Mouse (Mus musculus) embryonic facial prominence, embryonic 15.5 days (tissue): ENCODE measurements at regions not wholly inside any gene's neighbourhood (a gene's known extent, or its start where the extent isn't known, plus 50 kb on each side); places are given as distances from the start of the nearest gene placed in this dataset.

Source experiments
- ATAC-seq: fragments of 200-750 bp; cut with Nextera tagmentation; 2 replicates; pipeline ENCODE4 v1.8.0; 2017; ENCODE audit warnings: low read depth, moderate TSS enrichment; ENCODE audit not compliant: insufficient number of reproducible peaks, low FRiP score, low TSS enrichment
- H3K27ac ChIP-seq: fragments of 300-500 bp; sonication (generic); replicated peaks from 2 replicates; pipeline ENCODE4 v1.5.1; 2015; ENCODE audit warnings: mild to moderate bottlenecking, inconsistent platforms
- H3K27me3 ChIP-seq: fragments of 300-500 bp; sonication (generic); 2 replicates; pipeline ENCODE4 v1.6.1; 2015; ENCODE audit warnings: inconsistent platforms
- H3K36me3 ChIP-seq: fragments of 300-500 bp; sonication (generic); 2 replicates; pipeline ENCODE4 v1.6.1; 2015; ENCODE audit warnings: mild to moderate bottlenecking, inconsistent platforms
- H3K4me1 ChIP-seq: fragments of 300-500 bp; sonication (generic); 2 replicates; pipeline ENCODE4 v1.6.1; 2015; ENCODE audit warnings: inconsistent platforms
- H3K4me2 ChIP-seq: fragments of 300-500 bp; sonication (generic); replicated peaks from 2 replicates; pipeline ENCODE4 v1.6.1; 2015; ENCODE audit warnings: mild to moderate bottlenecking, inconsistent platforms
- H3K4me3 ChIP-seq: fragments of 300-500 bp; sonication (generic); replicated peaks from 2 replicates; pipeline ENCODE4 v1.5.1; 2015; ENCODE audit warnings: mild to moderate bottlenecking, inconsistent platforms
- H3K9ac ChIP-seq: fragments of 300-500 bp; sonication (generic); 2 replicates; pipeline ENCODE4 v1.6.1; 2015; ENCODE audit warnings: inconsistent platforms
- H3K9me3 ChIP-seq: fragments of 300-500 bp; sonication (generic); replicated peaks from 2 replicates; pipeline ENCODE4 v1.6.1; 2016; ENCODE audit warnings: inconsistent platforms
- WGBS: fragments of 180-500 bp; shearing (Covaris S2); methylation state at CpG from one replicate; pipeline ENCODE4 v1.1.7; 2015; 5-methylcytosine and 5-hydroxymethylcytosine counted together

- Histone ChIP-seq H3K27ac (no peak overlapping the region), H3K27me3 (no peaks in the 10 kb centered on the region), H3K4me1 (0 out of 2 replicates have a peak, but pooled peaks cover 2% of the 10 kb centered on the region), H3K36me3 (no peaks in the 10 kb centered on the region), H3K4me3 (no peak overlapping the region), H3K9me3 (no peaks in the 10 kb centered on the region), H3K4me2 (no peak overlapping the region), H3K9ac (no peak overlapping the region)
- 69% methylated on average over 1 of the region's 1 CpGs for WGBS
- ATAC-seq: no peak
Observed at GRCm38 (mm10) chr10:98538706-98539105, 375.5 kb upstream of the Atp2b1 start.

DNA sequence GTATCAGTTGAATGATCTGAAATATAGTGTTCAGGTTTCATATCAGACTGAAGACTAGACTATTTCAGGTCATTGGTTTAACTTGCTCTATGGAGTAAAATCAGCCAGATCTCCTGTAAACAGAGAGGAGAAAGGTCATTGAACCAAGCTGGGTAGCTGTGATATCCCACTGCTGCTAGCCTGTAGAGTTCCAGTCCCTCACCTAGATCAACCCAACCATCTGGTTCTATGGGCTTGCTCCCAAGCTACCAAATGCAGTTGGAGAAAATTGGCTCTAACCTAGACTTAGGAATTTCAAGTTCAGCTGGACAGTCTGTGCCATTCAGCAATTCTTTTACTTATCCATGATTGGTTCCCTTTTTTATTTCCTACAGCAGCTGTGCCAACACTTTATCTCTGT is 373.1 kb upstream of the Atp2b1 start:
- no peak for ATAC-seq
- no peak overlapping the region for H3K9ac ChIP-seq
- no peaks in the 10 kb centered on the region for H3K27me3 ChIP-seq
- no peak overlapping the region for H3K4me3 ChIP-seq
- 0 out of 2 replicates have a peak, but pooled peaks cover 7% of the 10 kb centered on the region for H3K4me1 ChIP-seq
- no peaks in the 10 kb centered on the region for H3K9me3 ChIP-seq
- no peak overlapping the region for H3K4me2 ChIP-seq
- H3K27ac ChIP-seq: no peak overlapping the region
- no peaks in the 10 kb centered on the region for H3K36me3 ChIP-seq

- H3K4me3 ChIP-seq: no peak overlapping the region
- no peaks in the 10 kb centered on the region for H3K9me3 ChIP-seq
- 0 out of 2 replicates have a peak, but pooled peaks cover 7% of the 10 kb centered on the region for H3K4me1 ChIP-seq
- H3K27me3 ChIP-seq: no peaks in the 10 kb centered on the region
- H3K27ac ChIP-seq: no peak overlapping the region
- ATAC-seq: no peak
- WGBS: 69% methylated on average over 2 of the region's 2 CpGs
- H3K9ac ChIP-seq: no peak overlapping the region
- no peak overlapping the region for H3K4me2 ChIP-seq
- no peaks in the 10 kb centered on the region for H3K36me3 ChIP-seq
Observed at GRCm38 (mm10) chr10:98542072-98542471, 372.1 kb upstream of the Atp2b1 start.

- no peaks in the 10 kb centered on the region for H3K36me3 ChIP-seq
- H3K9me3 ChIP-seq: no peaks in the 10 kb centered on the region
- 16% methylated on average over 8 of the region's 8 CpGs for WGBS
- no peak overlapping the region for H3K27ac ChIP-seq
- H3K27me3 ChIP-seq: no peaks in the 10 kb centered on the region
- no peak overlapping the region for H3K9ac ChIP-seq
- H3K4me2 ChIP-seq: no peak overlapping the region
- H3K4me1 ChIP-seq: 0 out of 2 replicates have a peak, but pooled peaks cover 7% of the 10 kb centered on the region
- H3K4me3 ChIP-seq: no peak overlapping the region
- peak; percentile 47 for ATAC-seq
Observed at GRCm38 (mm10) chr10:98543253-98543997, 370.8 kb upstream of the Atp2b1 start.

DNA sequence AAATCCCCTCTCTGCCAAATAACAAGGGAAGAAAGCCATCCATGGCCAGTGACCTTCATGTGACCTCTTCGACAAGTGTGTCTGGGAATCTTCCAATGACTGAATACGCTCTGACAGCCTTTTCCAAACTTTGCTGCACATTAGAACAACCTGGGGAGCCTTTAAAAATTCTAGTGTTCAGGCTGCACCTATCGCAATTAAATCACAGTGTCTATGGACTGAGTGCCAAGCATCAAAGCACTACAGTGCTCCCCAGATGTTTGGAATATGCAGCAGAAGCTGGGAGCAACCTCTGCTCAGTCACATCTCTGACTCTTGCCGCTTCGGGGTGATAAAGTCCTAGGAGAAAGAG is 370.2 kb upstream of the Atp2b1 start:
- Histone ChIP-seq H3K4me3 (no peak overlapping the region), H3K36me3 (no peaks in the 10 kb centered on the region), H3K27ac (no peak overlapping the region), H3K4me1 (0 out of 2 replicates have a peak, but pooled peaks cover 7% of the 10 kb centered on the region), H3K9ac (no peak overlapping the region), H3K27me3 (no peaks in the 10 kb centered on the region), H3K9me3 (no peaks in the 10 kb centered on the region), H3K4me2 (no peak overlapping the region)
- WGBS: 53% methylated on average over 5 of the region's 5 CpGs
- ATAC-seq: no peak

DNA sequence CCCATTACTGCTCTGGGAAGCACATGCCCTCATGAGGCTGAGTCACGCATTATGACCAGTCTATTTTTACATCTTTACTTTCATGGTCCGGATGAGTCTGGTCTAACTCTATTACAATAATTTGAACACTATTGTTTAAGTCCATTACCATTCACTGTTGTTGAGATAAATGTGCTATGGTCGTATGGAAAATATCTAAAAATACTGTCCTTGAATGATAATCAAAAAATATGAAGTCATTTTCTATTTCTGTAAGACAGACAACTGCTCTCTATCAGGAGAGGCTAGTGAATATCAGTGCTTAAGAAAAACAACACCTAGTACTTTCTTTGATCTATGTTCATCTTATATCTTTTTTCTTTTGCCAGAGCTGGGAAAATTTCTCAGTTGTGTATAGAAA is 359.6 kb upstream of the Atp2b1 start:
- no peak overlapping the region for H3K4me2 ChIP-seq
- H3K36me3 ChIP-seq: no peaks in the 10 kb centered on the region
- WGBS: 88% methylated on average over 3 of the region's 3 CpGs
- no peaks in the 10 kb centered on the region for H3K9me3 ChIP-seq
- no peak overlapping the region for H3K9ac ChIP-seq
- no peak for ATAC-seq
- no peak overlapping the region for H3K4me3 ChIP-seq
- H3K27me3 ChIP-seq: no peaks in the 10 kb centered on the region
- H3K27ac ChIP-seq: no peak overlapping the region
- no peaks in the 10 kb centered on the region for H3K4me1 ChIP-seq

- H3K36me3 ChIP-seq: no peaks in the 10 kb centered on the region
- 70% methylated on average over 9 of the region's 9 CpGs for WGBS
- no peak overlapping the region for H3K4me2 ChIP-seq
- no peak overlapping the region for H3K9ac ChIP-seq
- no peaks in the 10 kb centered on the region for H3K27me3 ChIP-seq
- ATAC-seq: no peak
- H3K4me3 ChIP-seq: no peak overlapping the region
- no peak overlapping the region for H3K27ac ChIP-seq
- H3K9me3 ChIP-seq: no peaks in the 10 kb centered on the region
- no peaks in the 10 kb centered on the region for H3K4me1 ChIP-seq
Observed at GRCm38 (mm10) chr10:98557470-98558060, 356.6 kb upstream of the Atp2b1 start.

GRCm38 (mm10) chr10:98558560-98558959 is 355.6 kb upstream of the Atp2b1 start:
- no peak for ATAC-seq
- Histone ChIP-seq H3K4me2 (no peak overlapping the region), H3K4me1 (no peaks in the 10 kb centered on the region), H3K4me3 (no peak overlapping the region), H3K27ac (no peak overlapping the region), H3K9me3 (no peaks in the 10 kb centered on the region), H3K27me3 (no peaks in the 10 kb centered on the region), H3K36me3 (no peaks in the 10 kb centered on the region), H3K9ac (no peak overlapping the region)
- WGBS: 67% methylated on average over 2 of the region's 2 CpGs

DNA sequence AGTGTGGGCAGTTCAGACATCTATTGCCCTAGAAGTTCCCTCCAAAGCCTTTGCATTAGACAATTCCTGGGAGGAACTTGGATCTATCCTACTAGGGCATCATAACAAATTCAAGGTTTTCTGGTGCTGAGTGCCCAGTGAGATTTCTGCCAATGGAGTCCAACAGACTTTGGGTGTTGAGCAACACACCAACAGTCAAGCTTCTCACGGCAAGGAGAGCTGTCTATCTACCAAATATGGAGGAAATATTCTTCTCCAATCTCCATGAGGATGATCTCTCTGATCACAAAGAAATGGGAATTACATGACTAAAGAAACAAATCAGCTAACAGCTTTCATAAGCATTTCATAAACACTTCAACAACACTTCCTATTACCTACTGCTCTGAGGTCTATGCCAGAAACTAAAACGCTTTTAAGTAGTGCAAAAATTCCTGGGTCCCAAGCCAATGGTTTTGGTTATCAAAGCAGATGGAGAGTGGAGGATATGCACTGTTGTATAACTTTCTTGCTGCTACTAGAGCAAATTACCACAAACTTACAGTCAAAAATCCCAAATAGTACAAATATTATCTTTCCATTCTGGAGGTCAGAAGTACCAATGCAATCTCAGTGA is 351.8 kb upstream of the Atp2b1 start:
- Histone ChIP-seq H3K27me3 (no peaks in the 10 kb centered on the region), H3K9ac (no peak overlapping the region), H3K4me2 (no peak overlapping the region), H3K4me1 (no peaks in the 10 kb centered on the region), H3K36me3 (no peaks in the 10 kb centered on the region), H3K9me3 (no peaks in the 10 kb centered on the region), H3K27ac (no peak overlapping the region), H3K4me3 (no peak overlapping the region)
- 74% methylated on average over 2 of the region's 2 CpGs for WGBS
- ATAC-seq: no peak

DNA sequence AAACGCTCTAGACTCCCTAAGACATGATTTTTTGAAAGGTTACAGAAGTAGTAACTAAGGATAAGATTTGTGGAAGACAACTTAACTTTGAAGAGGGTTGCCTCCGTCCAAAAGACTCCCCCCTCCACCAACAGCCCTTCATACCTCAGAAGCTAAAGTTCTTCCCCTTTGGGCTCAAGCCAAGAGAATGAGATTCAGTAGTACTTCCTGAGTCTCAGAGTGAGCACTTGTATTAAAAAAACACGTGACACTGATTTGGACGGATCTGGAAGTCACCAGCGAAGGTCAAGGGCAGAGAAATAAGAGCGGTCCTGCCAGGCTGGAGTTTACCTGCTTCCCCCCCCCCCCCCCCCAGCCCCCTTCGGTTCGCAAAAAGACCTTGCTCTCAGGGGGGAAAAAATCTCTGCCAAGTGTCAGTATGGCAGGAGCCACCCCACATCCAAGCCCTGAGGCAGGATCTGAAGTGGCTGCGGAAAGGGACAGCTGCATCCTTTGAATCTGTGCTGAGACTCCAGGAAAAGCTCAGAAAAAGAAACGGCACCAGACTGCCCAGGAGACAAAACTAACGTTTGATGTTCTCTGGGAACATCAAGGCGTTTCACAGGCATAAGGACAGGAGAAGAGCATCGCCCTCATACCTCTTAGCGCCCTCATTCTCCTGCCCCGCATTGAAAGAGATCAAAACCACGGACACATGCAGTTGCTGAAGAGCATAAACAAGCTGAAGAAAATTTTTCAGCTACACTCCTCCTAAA is 341.2 kb upstream of the Atp2b1 start:
- Histone ChIP-seq H3K4me2 (peak overlapping the region; percentile 24), H3K4me3 (no peak overlapping the region), H3K4me1 (0 out of 2 replicates have a peak, but pooled peaks cover 5% of the 10 kb centered on the region), H3K27me3 (no peaks in the 10 kb centered on the region), H3K9ac (no peak overlapping the region), H3K36me3 (no peaks in the 10 kb centered on the region), H3K9me3 (no peaks in the 10 kb centered on the region), H3K27ac (no peak overlapping the region)
- ATAC-seq: no peak
- WGBS: 18% methylated on average over 16 of the region's 16 CpGs

GRCm38 (mm10) chr10:98577040-98577439 is 337.2 kb upstream of the Atp2b1 start:
- Histone ChIP-seq H3K4me3 (no peak overlapping the region), H3K4me1 (0 out of 2 replicates have a peak, but pooled peaks cover 5% of the 10 kb centered on the region), H3K27ac (no peak overlapping the region), H3K36me3 (no peaks in the 10 kb centered on the region), H3K9ac (no peak overlapping the region), H3K4me2 (no peak overlapping the region), H3K27me3 (no peaks in the 10 kb centered on the region), H3K9me3 (no peaks in the 10 kb centered on the region)
- no peak for ATAC-seq
- 65% methylated on average over 6 of the region's 6 CpGs for WGBS
